Mouse (Mus musculus) E14TG2a.4 (cell line): ENCODE measurements around the gene Pou2f3.

Experiments used
- CTCF ChIP-seq: conservative IDR thresholded peaks from 2 replicates; pipeline ENCODE4 v1.5.1; 2014; ENCODE audit warnings: low read length
- POU5F1 ChIP-seq: IDR thresholded peaks from 2 replicates; pipeline ENCODE4 v1.6.1; 2014; ENCODE audit warnings: low read length, borderline replicate concordance

- TF ChIP-seq CTCF (no peak), POU5F1 (no peak)
Observed at GRCm38 (mm10) chr9:43241970-43242369, 31.8 kb upstream of the Pou2f3 start.
